Mouse (Mus musculus): ENCODE results near the gene Bcl2a1d.
"Not testable (repeated sequence)": the region's sequence is repeated elsewhere in the genome, so short reads cannot be mapped to it uniquely, and the experiment has no call there.

Gene Bcl2a1d

GRCm38 (mm10) chr9:88731728-88732127, at the start of gene Bcl2a1d:
Gene Bcl2a1d (minus strand): TSS chr9:88731914.
- in situ Hi-C loops (cut with MboI, MseI), result loop anchor here (10.0 kb wide), 1 partner anchor 223 kb away; the partner anchor contains the start of gene Bcl2a1a

GRCm38 (mm10) chr9:88770239-88770638, 38.5 kb upstream of the Bcl2a1d start:
- in situ Hi-C loops (cut with MboI, MseI), result loop anchor here (5.0 to 10.0 kb wide), 2 partner anchors 245 to 387 kb away; no protein-coding TSS in a partner anchor

GRCm38 (mm10) chr9:88769470-88769869, 37.8 kb upstream of the Bcl2a1d start:
- in situ Hi-C loops (cut with MboI, MseI), result loop anchor here (5.0 kb wide), 1 partner anchor 148 kb away; no protein-coding TSS in a partner anchor

GRCm38 (mm10) chr9:88746687-88747086, 15.0 kb upstream of the Bcl2a1d start:
- in situ Hi-C loops (cut with MboI, MseI), result not testable (repeated sequence)

- in situ Hi-C loops (cut with MboI, MseI), result not testable (repeated sequence)
Measured at GRCm38 (mm10) chr9:88746046-88746445, 14.3 kb upstream of the Bcl2a1d start.

GRCm38 (mm10) chr9:88735289-88735688, 3.6 kb upstream of the Bcl2a1d start:
- in situ Hi-C loops (cut with MboI, MseI), result loop anchor here (10.0 kb wide), 1 partner anchor 220 kb away; the partner anchor contains the start of gene Bcl2a1a

- in situ Hi-C loops (cut with MboI, MseI), result loop anchor here (10.0 kb wide), 1 partner anchor 222 kb away; the partner anchor contains the start of gene Bcl2a1a
Measured at GRCm38 (mm10) chr9:88733182-88733581, 1.5 kb upstream of the Bcl2a1d start.

- in situ Hi-C loops (cut with MboI, MseI), result loop anchor here (10.0 kb wide), 1 partner anchor 222 kb away; the partner anchor contains the start of gene Bcl2a1a
Measured at GRCm38 (mm10) chr9:88732334-88732733, 620 bp upstream of the Bcl2a1d start.

- in situ Hi-C loops (cut with MboI, MseI), result not testable (repeated sequence)
Measured at GRCm38 (mm10) chr9:88728311-88728710, 3.4 kb downstream of the Bcl2a1d start.

- in situ Hi-C loops (cut with MboI, MseI), result loop anchor here (5.0 kb wide), 1 partner anchor 174 kb away; the partner anchor contains the start of gene Zfp949
Measured at GRCm38 (mm10) chr9:88721628-88722027, 10.1 kb downstream of the Bcl2a1d start.

- in situ Hi-C loops (cut with MboI, MseI), result loop anchor here (5.0 kb wide), 1 partner anchor 173 kb away; the partner anchor contains the start of gene Zfp949
Measured at GRCm38 (mm10) chr9:88719989-88720537, 11.7 kb downstream of the Bcl2a1d start, which contains the start of gene Mthfsl. Gene Mthfsl (minus strand): TSS chr9:88720296.

- in situ Hi-C loops (cut with MboI, MseI), result not testable (repeated sequence)
Measured at GRCm38 (mm10) chr9:88719073-88719921, 12.4 kb downstream of the Bcl2a1d start.

GRCm38 (mm10) chr9:88718593-88718992, 13.1 kb downstream of the Bcl2a1d start:
- in situ Hi-C loops (cut with MboI, MseI), result not testable (repeated sequence)

- in situ Hi-C loops (cut with MboI, MseI), result not testable (repeated sequence)
Measured at GRCm38 (mm10) chr9:88718140-88718539, 13.6 kb downstream of the Bcl2a1d start.

- in situ Hi-C loops (cut with MboI, MseI), result loop anchor here (5.0 kb wide), 1 partner anchor 503 kb away; no protein-coding TSS in a partner anchor
Measured at GRCm38 (mm10) chr9:88714515-88714914, 17.2 kb downstream of the Bcl2a1d start.

- in situ Hi-C loops (cut with MboI, MseI), result loop anchor here (5.0 kb wide), 1 partner anchor 505 kb away; no protein-coding TSS in a partner anchor
Measured at GRCm38 (mm10) chr9:88712164-88712749, 19.5 kb downstream of the Bcl2a1d start.

GRCm38 (mm10) chr9:88710910-88711438, 20.7 kb downstream of the Bcl2a1d start:
- in situ Hi-C loops (cut with MboI, MseI), result loop anchor here (5.0 kb wide), 1 partner anchor 506 kb away; no protein-coding TSS in a partner anchor

GRCm38 (mm10) chr9:88710439-88710838, 21.3 kb downstream of the Bcl2a1d start:
- in situ Hi-C loops (cut with MboI, MseI), result loop anchor here (5.0 kb wide), 1 partner anchor 507 kb away; no protein-coding TSS in a partner anchor

- in situ Hi-C loops (cut with MboI, MseI), result loop anchor here (5.0 to 10.0 kb wide), 2 partner anchors 255 to 508 kb away; no protein-coding TSS in a partner anchor
Measured at GRCm38 (mm10) chr9:88709794-88710193, 21.9 kb downstream of the Bcl2a1d start.

- in situ Hi-C loops (cut with MboI, MseI), result loop anchor here (10.0 kb wide), 1 partner anchor 255 kb away; no protein-coding TSS in a partner anchor
Measured at GRCm38 (mm10) chr9:88709304-88709703, 22.4 kb downstream of the Bcl2a1d start.

- in situ Hi-C loops (cut with MboI, MseI), result loop anchor here (10.0 kb wide), 1 partner anchor 258 kb away; no protein-coding TSS in a partner anchor
Measured at GRCm38 (mm10) chr9:88706700-88707099, 25.0 kb downstream of the Bcl2a1d start.
